Mouse (Mus musculus) limb, embryonic 11.5 days (tissue): ENCODE results near the gene Tnfrsf9. TPM values are rescaled to one million over a fixed set of nuclear protein-coding genes. Genes with fewer than 3 reads are reported as not detected.

Experiments
- ATAC-seq: fragments of 200-750 bp; cut with Nextera tagmentation; 2 replicates; pipeline ENCODE4 v1.8.0; 2017; ENCODE audit warnings: low read depth; ENCODE audit not compliant: insufficient number of reproducible peaks, low FRiP score, low TSS enrichment
- DNase-seq: peaks from one replicate; pipeline ENCODE4 v3.0.0-alpha.2; 2015; ENCODE audit warnings: low spot score
- H3K27ac ChIP-seq: fragments of 300-500 bp; sonication (generic); replicated peaks from 2 replicates; pipeline ENCODE4 v1.5.1; 2014; ENCODE audit warnings: low read depth, mild to moderate bottlenecking, low read length
- H3K27me3 ChIP-seq: fragments of 300-500 bp; sonication (generic); 2 replicates; pipeline ENCODE4 v1.6.1; 2014; ENCODE audit warnings: mild to moderate bottlenecking, low read length, mixed read lengths; ENCODE audit not compliant: control insufficient read depth, insufficient read depth
- H3K36me3 ChIP-seq: fragments of 300-500 bp; sonication (generic); 2 replicates; pipeline ENCODE4 v1.6.1; 2014; ENCODE audit warnings: mild to moderate bottlenecking, low read length, moderate library complexity, mixed read lengths; ENCODE audit not compliant: control insufficient read depth, insufficient read depth
- H3K4me1 ChIP-seq: fragments of 300-500 bp; sonication (generic); 2 replicates; pipeline ENCODE4 v1.6.1; 2014; ENCODE audit warnings: low read length, mixed read lengths; ENCODE audit not compliant: control insufficient read depth, insufficient read depth
- H3K4me2 ChIP-seq: fragments of 300-500 bp; sonication (generic); 2 replicates; pipeline ENCODE4 v1.6.1; 2014; ENCODE audit warnings: low read depth, mild to moderate bottlenecking, moderate library complexity; ENCODE audit not compliant: severe bottlenecking
- H3K4me3 ChIP-seq: fragments of 300-500 bp; sonication (generic); 2 replicates; pipeline ENCODE4 v1.5.1; 2014; ENCODE audit warnings: low read depth, low read length
- H3K9ac ChIP-seq: fragments of 300-500 bp; sonication (generic); 2 replicates; pipeline ENCODE4 v1.6.1; 2014; ENCODE audit warnings: mild to moderate bottlenecking, low read length
- H3K9me3 ChIP-seq: fragments of 300-500 bp; sonication (generic); 2 replicates; pipeline ENCODE4 v1.6.1; 2016; ENCODE audit warnings: low read length; ENCODE audit not compliant: control insufficient read depth
- WGBS: fragments of 180-500 bp; shearing (Covaris S2); extraction: QIAGEN DNeasy Blood & Tissue Kit; methylation state at CpG from one replicate; pipeline ENCODE4 v1.1.7; 2014; 5-methylcytosine and 5-hydroxymethylcytosine counted together
- polyA plus RNA-seq: library from polyadenylated mRNA; unstranded; fragments of >200 nt; fragmentation: Nextera tagmentation; extraction: Ambion mirVana; gene quantifications from 2 replicates; pipeline ENCODE4 v1.2.1, GENCODE M21; 2014

The Tnfrsf9 gene
- polyA plus RNA-seq, 1 experiment from 2014 or later = 0.69 TPM

GRCm38 (mm10) chr4:150887903-150888302 lies 26.5 kb upstream of the Tnfrsf9 start:
- no peak overlapping the region for H3K27ac ChIP-seq
- H3K4me3 ChIP-seq = no peak overlapping the region
- H3K36me3 ChIP-seq = no peaks in the 10 kb centered on the region
- no peaks in the 10 kb centered on the region for H3K27me3 ChIP-seq
- 71% methylated on average over 5 of the region's 5 CpGs for WGBS
- H3K9ac ChIP-seq = no peak overlapping the region
- H3K4me1 ChIP-seq = peaks cover 7% of the 10 kb centered on the region; the same call in 1 of the 2 replicates
- no peak for ATAC-seq
- H3K4me2 ChIP-seq = no peak overlapping the region
- H3K9me3 ChIP-seq = no peaks in the 10 kb centered on the region
- no peak for DNase-seq

DNA sequence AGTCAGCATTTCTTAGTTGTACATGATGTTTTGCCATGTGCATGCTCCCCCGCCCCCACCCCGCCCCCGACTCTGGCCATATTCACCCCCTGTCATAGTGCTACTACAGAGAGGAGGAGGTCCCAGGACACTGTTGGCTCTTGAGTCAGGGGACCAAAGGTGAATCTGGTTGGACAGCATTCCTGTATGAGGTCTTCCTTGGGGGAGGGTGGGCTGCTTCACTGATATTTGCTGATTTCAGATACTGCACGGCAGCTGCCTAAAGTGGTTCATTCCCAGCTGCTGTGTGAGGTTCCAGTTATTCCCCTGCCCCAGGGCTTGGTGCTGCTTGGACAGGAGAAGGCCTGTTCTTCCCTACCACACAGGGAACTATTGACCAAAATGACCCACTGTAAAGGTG lies 25.9 kb upstream of the Tnfrsf9 start:
- no peaks in the 10 kb centered on the region for H3K36me3 ChIP-seq
- H3K4me1 ChIP-seq = peaks cover 7% of the 10 kb centered on the region; the same call in 1 of the 2 replicates
- H3K9me3 ChIP-seq = no peaks in the 10 kb centered on the region
- DNase-seq = no peak
- no peak for ATAC-seq
- 85% methylated on average over 4 of the region's 4 CpGs for WGBS
- H3K4me3 ChIP-seq = no peak overlapping the region
- H3K4me2 ChIP-seq = no peak overlapping the region
- no peak overlapping the region for H3K9ac ChIP-seq
- no peaks in the 10 kb centered on the region for H3K27me3 ChIP-seq
- no peak overlapping the region for H3K27ac ChIP-seq

GRCm38 (mm10) chr4:150889273-150889954 lies 24.9 kb upstream of the Tnfrsf9 start:
- Histone ChIP-seq H3K27ac (peak overlapping the region; percentile 32; the same call in 1 of the 2 replicates), H3K9ac (no peak overlapping the region), H3K27me3 (no peaks in the 10 kb centered on the region), H3K4me3 (no peak overlapping the region), H3K9me3 (no peaks in the 10 kb centered on the region), H3K36me3 (no peaks in the 10 kb centered on the region), H3K4me2 (no peak overlapping the region), H3K4me1 (peaks cover 7% of the 10 kb centered on the region; the same call in 1 of the 2 replicates)
- no peak for ATAC-seq
- DNase-seq = no peak
- WGBS = 40% methylated on average over 20 of the region's 20 CpGs

GRCm38 (mm10) chr4:150889955-150890315 lies 24.4 kb upstream of the Tnfrsf9 start:
- WGBS = 65% methylated on average over 13 of the region's 13 CpGs
- no peaks in the 10 kb centered on the region for H3K9me3 ChIP-seq
- H3K27me3 ChIP-seq = no peaks in the 10 kb centered on the region
- H3K4me1 ChIP-seq = peaks cover 7% of the 10 kb centered on the region; the same call in 1 of the 2 replicates
- no peak overlapping the region for H3K4me3 ChIP-seq
- H3K9ac ChIP-seq = no peak overlapping the region
- DNase-seq (peak; percentile 49), ATAC-seq (no peak)
- H3K36me3 ChIP-seq = no peaks in the 10 kb centered on the region
- H3K27ac ChIP-seq = peak overlapping the region; percentile 32; the same call in 1 of the 2 replicates
- H3K4me2 ChIP-seq = no peak overlapping the region

- Histone ChIP-seq H3K4me2 (no peak overlapping the region), H3K9ac (no peak overlapping the region), H3K36me3 (peaks cover 2% of the 10 kb centered on the region; the same call in 1 of the 2 replicates), H3K27ac (no peak overlapping the region), H3K9me3 (no peaks in the 10 kb centered on the region), H3K27me3 (no peaks in the 10 kb centered on the region), H3K4me3 (no peak overlapping the region), H3K4me1 (peaks cover 7% of the 10 kb centered on the region; the same call in 1 of the 2 replicates)
- ATAC-seq (no peak), DNase-seq (no peak)
- 64% methylated on average over 5 of the region's 5 CpGs for WGBS
Observed at GRCm38 (mm10) chr4:150891308-150891707, 23.1 kb upstream of the Tnfrsf9 start.

GRCm38 (mm10) chr4:150894718-150895501 lies 19.5 kb upstream of the Tnfrsf9 start:
- Histone ChIP-seq H3K9me3 (no peaks in the 10 kb centered on the region), H3K27me3 (no peaks in the 10 kb centered on the region), H3K4me1 (peaks cover 5% of the 10 kb centered on the region; the same call in 1 of the 2 replicates), H3K36me3 (peaks cover 22% of the 10 kb centered on the region), H3K9ac (no peak overlapping the region), H3K4me3 (no peak overlapping the region), H3K27ac (no peak overlapping the region), H3K4me2 (no peak overlapping the region)
- WGBS = 75% methylated on average over 8 of the region's 8 CpGs
- no peak for DNase-seq
- ATAC-seq = no peak

DNA sequence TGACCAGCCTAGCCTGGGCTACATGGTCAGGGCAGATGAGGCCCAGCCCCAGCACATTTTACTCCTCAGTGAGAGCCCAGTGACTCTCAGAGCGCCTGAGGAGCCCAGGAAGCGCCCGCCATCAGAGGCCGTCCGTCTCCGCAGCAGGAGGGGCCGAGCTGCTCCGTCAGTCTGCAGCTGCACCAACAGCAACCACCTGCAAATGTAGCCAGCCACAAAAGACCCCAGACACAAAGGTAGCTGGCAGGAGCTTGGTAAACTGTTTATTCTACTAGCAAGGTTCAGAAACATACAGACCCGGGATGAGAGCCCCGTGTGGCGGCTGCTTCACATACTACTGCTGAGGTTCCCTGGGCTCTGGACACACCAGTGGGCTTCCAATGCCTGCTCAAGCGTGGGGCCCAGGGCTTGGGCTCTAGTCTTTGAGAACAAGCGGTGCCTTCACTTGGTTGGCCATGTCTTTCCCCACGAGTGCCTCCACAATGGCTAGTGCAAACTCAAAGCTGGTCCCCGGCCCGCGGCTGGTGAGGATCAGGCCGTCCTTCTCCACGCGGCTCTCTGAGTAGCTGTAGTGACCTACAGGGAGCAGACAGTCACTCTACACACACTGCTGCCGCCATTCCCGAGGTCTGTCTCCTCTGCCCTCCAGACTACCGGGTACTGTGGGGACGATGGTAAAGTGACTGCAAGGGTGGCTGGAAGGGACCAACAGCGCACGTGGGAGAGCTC lies 17.3 kb upstream of the Tnfrsf9 start:
- Histone ChIP-seq H3K9me3 (no peaks in the 10 kb centered on the region), H3K27me3 (no peaks in the 10 kb centered on the region), H3K4me2 (no peak overlapping the region), H3K4me3 (no peak overlapping the region), H3K36me3 (peaks cover 37% of the 10 kb centered on the region), H3K9ac (no peak overlapping the region), H3K4me1 (no peaks in the 10 kb centered on the region), H3K27ac (no peak overlapping the region)
- DNase-seq (no peak), ATAC-seq (no peak)
- WGBS = 95% methylated on average over 26 of the region's 26 CpGs

- Histone ChIP-seq H3K4me1 (no peaks in the 10 kb centered on the region), H3K27me3 (no peaks in the 10 kb centered on the region), H3K4me2 (no peak overlapping the region), H3K27ac (no peak overlapping the region), H3K36me3 (peaks cover 47% of the 10 kb centered on the region), H3K4me3 (no peak overlapping the region), H3K9ac (no peak overlapping the region), H3K9me3 (no peaks in the 10 kb centered on the region)
- DNase-seq (peak; percentile 86), ATAC-seq (no peak)
- 63% methylated on average over 13 of the region's 13 CpGs for WGBS
Observed at GRCm38 (mm10) chr4:150898716-150899365, 15.5 kb upstream of the Tnfrsf9 start.
